Mouse (Mus musculus): ENCODE data around the gene Thrsp.
"Not testable (repeated sequence)": the region's sequence is repeated elsewhere in the genome, so short reads cannot be mapped to it uniquely, and the experiment has no call there.

Gene Thrsp

DNA sequence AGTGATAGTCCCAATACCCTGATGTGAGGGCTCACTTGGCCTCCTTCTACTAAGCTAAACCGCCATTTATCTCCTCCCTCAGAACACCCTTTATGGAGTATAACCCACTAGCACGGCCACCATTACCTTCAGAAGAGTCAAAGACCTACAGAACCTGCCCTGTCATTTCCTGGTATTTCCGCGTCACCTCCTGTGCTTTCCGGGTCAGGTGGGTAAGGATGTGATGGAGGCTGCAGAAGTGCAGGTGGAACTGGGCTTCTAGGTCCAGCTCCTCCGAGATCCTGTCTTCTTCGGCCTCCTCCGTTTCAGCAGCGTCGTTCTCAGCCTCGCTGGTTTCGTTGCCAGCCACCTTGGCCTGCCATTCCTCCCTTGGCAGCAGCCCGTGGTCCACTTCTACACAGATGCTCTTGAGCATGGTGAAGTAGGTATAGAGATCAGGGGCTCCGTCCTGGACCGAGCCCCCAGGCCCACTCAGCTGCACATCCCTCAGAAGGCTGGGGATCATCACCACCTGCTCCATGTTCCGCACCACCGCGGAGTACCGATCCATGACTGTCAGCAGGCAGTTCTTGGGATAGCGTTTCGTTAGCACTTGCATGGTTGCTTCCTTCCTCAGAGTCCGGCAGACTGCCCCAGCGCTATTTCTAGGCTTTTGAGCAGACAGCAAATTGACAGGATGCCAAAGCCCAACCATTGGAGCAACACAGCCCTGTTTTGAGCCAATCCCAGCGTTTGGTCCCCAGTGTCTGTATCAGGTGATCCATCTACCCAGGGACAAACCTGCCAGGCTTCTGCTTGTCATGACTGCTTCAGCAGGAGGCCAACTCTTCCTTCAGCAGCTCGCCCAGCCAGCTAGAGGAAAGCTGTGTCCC is at the start of gene Thrsp:
Thrsp (minus strand) TSS at position 825 of the 872 bp plus-strand sequence.
- DNase-seq (ENCODE audit: low spot score in 2 of 2), result no peak

DNA sequence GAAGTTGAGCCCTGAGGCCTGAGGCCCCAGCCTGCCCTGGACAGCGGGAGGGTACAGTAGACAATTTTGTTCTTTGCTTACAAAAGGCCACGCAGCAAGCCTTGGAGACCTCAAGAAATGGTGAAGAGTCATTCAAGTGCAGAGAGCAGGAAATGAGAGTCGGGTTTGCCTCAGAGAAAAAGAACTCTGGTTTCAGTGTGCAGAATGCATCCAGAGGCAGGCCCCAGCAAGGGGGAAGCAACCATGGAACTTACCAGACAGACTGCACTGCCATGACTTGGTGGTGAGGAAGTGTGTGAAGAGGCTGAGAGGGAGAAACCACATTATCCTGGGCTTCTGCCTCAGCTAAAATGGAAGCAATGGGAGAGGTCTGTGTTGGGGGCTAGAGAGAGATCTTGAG is 38.0 kb upstream of the Thrsp start:
- DNase-seq (ENCODE audit: low spot score in 2 of 2), result peak; percentile 36 to 51

GRCm38 (mm10) chr7:97454795-97455194 is 37.3 kb upstream of the Thrsp start:
- no peak for DNase-seq (ENCODE audit: low spot score in 2 of 2)

- peak; percentile 55 to 73 for DNase-seq (ENCODE audit: low spot score in 2 of 2)
These were observed 35.8 kb upstream of the Thrsp start for GRCm38 (mm10) chr7:97453141-97453921.

DNA sequence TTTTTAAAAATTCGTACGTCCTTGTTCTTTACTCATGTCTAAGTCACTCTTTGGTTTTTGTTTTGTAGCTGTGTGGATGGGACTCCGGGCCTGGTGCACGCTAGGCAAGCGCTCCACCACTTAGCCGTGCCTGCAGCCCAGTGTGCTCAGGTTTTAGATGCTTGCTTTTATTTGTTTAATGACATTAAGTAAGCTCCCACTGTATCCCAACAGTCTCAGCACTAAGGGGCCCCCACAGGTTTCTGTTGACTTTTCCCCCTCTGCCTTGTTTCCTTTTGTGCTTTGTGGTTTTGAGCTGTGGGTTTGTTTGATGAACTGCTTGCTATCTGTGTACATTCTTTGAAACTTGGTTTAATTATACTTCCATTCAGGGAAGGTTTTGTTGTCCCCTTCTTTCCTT is 34.7 kb upstream of the Thrsp start:
- DNase-seq (ENCODE audit: low spot score in 2 of 2), result no peak

DNA sequence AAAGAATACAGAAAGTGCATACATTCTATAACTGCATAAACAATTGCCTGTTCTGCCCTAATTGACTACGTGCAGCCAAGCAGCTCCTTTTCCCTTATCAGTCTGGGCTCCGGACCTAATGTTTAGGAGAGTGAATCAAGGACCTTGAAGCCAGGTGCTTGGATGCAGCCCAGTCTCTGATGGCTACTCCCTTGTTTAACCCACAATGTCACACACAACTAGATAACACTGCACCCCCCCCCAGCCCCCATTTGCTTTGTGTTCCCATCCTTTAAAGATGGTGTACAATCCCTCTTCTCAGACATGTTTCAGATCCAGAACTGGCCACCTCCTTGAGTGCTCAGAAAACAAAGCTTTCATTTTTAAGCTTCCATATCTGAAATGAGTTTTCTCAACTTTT is 33.5 kb upstream of the Thrsp start, which contains the start of gene Kctd14:
Kctd14 (plus strand) TSS at position 301 of the 400 bp plus-strand sequence.
- not testable (repeated sequence) for DNase-seq (ENCODE audit: low spot score in 2 of 2)

- no peak for DNase-seq (ENCODE audit: low spot score in 2 of 2)
These were observed 29.6 kb upstream of the Thrsp start for GRCm38 (mm10) chr7:97447050-97447531.

DNA sequence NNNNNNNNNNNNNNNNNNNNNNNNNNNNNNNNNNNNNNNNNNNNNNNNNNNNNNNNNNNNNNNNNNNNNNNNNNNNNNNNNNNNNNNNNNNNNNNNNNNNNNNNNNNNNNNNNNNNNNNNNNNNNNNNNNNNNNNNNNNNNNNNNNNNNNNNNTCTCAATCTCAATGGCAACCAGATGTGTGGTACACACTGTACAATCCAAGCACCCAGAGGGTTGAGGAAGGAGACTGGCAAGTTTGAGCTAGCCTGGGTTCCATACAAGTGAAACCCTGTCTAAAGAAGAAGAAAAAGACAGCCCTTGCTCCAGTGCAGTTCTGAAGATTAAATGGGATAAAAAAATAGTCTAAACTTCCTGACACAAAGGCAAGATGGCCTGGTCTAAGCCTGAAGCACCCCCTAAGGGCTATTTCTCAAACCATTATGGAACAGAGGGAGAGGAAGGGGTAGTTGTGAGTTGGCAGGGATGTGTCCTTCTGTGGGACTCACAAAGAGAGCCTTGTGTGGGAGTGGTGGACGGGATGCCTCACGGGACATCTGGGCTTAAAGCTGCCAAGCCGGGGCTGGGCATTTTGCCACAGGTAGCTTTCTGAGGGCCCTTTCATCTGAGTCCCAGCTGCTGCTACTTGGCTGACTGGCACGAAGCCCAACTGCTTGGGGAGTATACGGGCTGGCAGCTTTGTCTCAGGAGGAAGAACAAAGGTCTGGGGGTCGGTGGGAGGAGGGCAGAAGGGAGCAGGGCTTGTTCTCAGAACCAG is 28.8 kb upstream of the Thrsp start:
- peak in 1 of 2 experiments; percentile 17 for DNase-seq (ENCODE audit: low spot score in 2 of 2)

GRCm38 (mm10) chr7:97438986-97439385 is 21.5 kb upstream of the Thrsp start:
- DNase-seq (ENCODE audit: low spot score in 2 of 2), result no peak

- DNase-seq (ENCODE audit: low spot score in 2 of 2), result no peak
These were observed 17.0 kb upstream of the Thrsp start for GRCm38 (mm10) chr7:97434517-97434916.

DNA sequence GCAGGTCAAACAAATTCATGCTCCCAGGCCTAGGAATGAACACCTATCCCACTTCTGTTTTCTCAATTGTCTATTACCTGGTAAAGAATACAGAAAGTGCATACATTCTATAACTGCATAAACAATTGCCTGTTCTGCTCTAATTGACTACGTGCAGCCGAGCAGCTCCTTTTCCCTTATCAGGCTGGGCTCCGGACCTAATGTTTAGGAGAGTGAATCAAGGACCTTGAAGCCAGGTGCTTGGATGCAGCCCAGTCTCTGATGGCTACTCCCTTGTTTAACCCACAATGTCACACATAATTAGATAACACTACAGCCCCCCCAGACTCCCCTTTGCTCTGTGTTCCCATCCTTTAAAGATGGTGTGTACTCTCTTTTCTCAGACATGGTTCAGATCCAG is 16.0 kb upstream of the Thrsp start:
- DNase-seq (ENCODE audit: low spot score in 2 of 2), result not testable (repeated sequence)

GRCm38 (mm10) chr7:97429705-97430104 is 12.2 kb upstream of the Thrsp start:
- DNase-seq (ENCODE audit: low spot score in 2 of 2), result peak; percentile 65 to 75

DNA sequence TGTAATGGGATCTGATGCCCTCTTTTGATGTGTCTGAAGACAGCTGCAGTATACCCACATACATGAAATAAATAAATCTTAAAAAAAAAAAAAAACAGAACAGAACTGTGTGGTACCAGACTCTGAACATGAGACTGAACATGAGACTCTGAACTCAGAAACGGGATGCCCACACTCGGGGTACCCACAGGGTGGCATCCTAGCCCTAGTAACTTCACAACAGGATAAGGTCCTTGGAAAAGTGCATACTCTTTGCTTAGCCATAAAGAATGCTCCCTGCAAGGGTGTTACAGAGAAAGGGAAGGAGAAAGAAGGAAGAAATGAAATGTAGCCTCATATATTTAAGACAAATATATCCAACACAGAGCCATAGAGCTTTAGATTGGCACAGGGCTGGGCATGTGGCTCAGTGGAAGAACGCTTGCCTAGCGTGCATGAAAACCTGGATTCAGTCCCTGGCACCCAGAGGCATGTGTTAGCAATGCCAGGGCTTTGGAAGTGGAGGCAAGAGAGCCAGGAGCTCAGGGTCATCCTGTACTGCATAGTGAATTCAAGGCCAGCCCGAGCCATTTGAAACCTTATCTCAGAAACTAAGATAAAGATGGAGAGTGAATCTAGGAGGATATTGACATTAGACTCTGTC is 10.4 kb upstream of the Thrsp start:
- DNase-seq (ENCODE audit: low spot score in 2 of 2), result no peak

DNA sequence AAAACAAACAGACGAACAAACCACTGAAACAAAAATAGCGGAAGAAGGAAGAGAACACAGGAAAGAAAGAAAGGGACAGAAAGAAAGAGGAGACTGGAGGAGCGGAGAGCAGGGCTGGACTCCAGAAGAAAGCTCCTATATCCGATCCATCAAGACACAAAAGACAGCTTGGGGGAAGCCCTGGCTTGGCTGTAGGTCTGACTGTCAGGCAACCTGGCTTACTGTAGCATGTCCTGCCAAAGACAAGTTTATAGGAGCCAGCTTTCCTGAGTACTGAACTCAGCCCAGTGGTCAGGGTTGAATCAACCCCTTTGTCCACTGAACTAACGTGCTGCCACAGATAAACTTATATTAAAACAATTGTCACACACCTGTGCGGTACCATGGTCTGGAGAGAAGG is 9.8 kb upstream of the Thrsp start:
- DNase-seq (ENCODE audit: low spot score in 2 of 2), result no peak

DNA sequence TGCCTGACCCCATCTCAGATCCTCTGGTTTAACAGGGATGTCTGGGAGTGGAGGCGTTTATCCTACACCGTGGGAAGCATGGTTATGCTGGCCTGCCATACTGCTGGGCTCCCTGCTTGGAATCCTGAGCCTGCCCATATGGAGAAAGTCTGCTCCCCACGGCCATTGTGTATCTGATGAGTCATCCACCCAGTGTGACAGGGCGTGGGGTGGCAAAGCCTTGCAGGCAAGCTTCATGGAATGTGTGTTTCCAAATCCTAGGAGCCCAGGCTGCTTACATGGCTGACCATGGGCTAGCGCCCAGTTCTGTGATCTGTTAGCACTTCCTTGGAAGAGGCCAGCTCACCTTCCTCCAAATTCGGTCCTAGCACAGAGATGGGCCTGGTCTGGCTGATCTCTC is 9.0 kb upstream of the Thrsp start:
- DNase-seq (ENCODE audit: low spot score in 2 of 2), result no peak

GRCm38 (mm10) chr7:97424621-97425245 is 7.2 kb upstream of the Thrsp start:
- peak; percentile 73 to 75 for DNase-seq (ENCODE audit: low spot score in 2 of 2)

- no peak for DNase-seq (ENCODE audit: low spot score in 2 of 2)
These were observed 6.2 kb upstream of the Thrsp start for GRCm38 (mm10) chr7:97423754-97424153.

DNA sequence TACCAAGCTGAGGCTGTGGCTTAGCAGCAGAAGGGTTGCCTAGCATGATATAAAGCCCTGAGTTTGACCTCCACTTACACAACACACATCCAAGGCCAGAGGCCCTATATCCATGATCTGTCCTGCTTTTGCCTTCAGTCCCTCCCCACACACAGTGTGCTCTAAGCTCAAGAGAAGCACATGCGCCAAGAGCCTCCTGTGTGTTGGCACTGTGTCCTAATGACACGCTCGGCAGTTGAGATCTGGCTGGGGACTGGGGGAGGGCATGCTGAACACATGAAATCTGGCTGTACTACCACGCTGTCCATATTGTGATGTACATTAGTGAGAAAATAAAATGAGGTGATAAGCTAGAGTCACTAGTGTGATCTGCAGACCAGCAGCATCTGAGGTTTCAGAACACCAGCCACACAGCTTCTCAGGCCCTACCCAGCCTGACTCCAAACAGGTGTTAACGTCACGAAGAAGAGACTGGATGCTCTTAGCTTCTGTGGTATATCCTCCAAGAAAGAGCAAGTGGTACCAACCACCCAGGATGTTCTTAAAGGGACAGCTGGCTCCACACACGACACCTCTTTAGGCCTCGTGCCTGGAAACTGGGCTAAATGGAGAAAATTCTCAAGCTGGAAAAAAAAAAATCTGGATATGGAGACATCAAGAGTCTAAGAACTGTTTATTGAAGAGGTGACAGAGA is 3.6 kb upstream of the Thrsp start:
- DNase-seq (ENCODE audit: low spot score in 2 of 2), result no peak

DNA sequence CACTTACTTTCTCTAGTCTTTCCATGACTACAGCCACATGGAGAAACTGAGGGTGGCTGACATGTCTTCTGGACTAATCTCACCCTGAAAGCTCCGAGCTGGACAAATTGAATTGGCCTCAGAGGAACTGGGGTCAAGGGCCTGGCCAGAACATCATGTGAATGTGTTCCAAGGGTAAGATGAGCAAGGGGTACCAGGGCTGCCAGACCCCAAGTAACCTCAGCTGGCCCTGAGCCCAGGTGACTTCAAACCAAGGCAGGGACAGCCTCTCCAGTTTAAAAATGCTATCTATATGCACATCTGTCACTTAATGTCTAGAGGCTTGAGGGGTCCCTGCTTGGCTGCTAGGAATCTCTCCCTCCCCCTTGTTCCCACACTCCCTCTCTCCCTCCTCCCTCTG is 2.9 kb upstream of the Thrsp start:
- no peak for DNase-seq (ENCODE audit: low spot score in 2 of 2)

- DNase-seq (ENCODE audit: low spot score in 2 of 2), result no peak
These were observed 1.6 kb upstream of the Thrsp start for GRCm38 (mm10) chr7:97419163-97419562.

Measured in spleen, postnatal 36 days (tissue).